ENCODE assay signal across 11 mouse cellular contexts in genomic region chr3:55227214-55227581, GRCm38 (mm10). TPM values are rescaled to one million over a fixed set of nuclear protein-coding genes. Genes with fewer than 3 reads are reported as not detected.
A peak's percentile ranks its signal among the peaks of the same experiment; 100 is the strongest.
DNase-seq lines count a peak whose midpoint lies in the region; ATAC-seq lines count a peak whose summit lies in the region.
"Had no signal": no experiment of that assay in that cellular context is flagged by ENCODE, and none has a peak within 500 bp of the region (broad histone marks: within the 10 kb centered on the region; RNA-seq: fewer than 3 reads in every experiment).

No protein-coding gene starts in this region.

- H3K27me3 ChIP-seq in neural tube, embryonic 13.5 days, result no peaks in the 10 kb centered on the region
- no peaks in the 10 kb centered on the region for H3K27me3 ChIP-seq in hindbrain, embryonic 12.5 days
- H3K27me3 ChIP-seq in midbrain, embryonic 10.5 days (ENCODE audit: low read depth, poor library complexity, severe bottlenecking), result no peaks in the 10 kb centered on the region

- no peaks in the 10 kb centered on the region for H3K36me3 ChIP-seq in neural tube, embryonic 13.5 days
- H3K36me3 ChIP-seq in hindbrain, embryonic 12.5 days, result no peaks in the 10 kb centered on the region
- H3K36me3 ChIP-seq in midbrain, embryonic 10.5 days, result no peaks in the 10 kb centered on the region

- H3K4me3 ChIP-seq in neural tube, embryonic 13.5 days, result no peak overlapping the region
- H3K4me3 ChIP-seq in hindbrain, embryonic 12.5 days, result no peak overlapping the region
- peak overlapping the region; percentile 40 for H3K4me3 ChIP-seq in midbrain, embryonic 10.5 days

- WGBS in neural tube, embryonic 13.5 days, result 36% methylated on average over 4 of the region's 4 CpGs
- 38% methylated on average over 4 of the region's 4 CpGs for WGBS in hindbrain, embryonic 12.5 days
- 23% methylated on average over 4 of the region's 4 CpGs for WGBS in midbrain, embryonic 10.5 days

- peaks cover 10% of the 10 kb centered on the region for H3K4me1 ChIP-seq in neural tube, embryonic 13.5 days (replicated peaks)
- H3K4me1 ChIP-seq in hindbrain, embryonic 12.5 days, result peaks cover 10% of the 10 kb centered on the region
- peaks cover 30% of the 10 kb centered on the region for H3K4me1 ChIP-seq in midbrain, embryonic 10.5 days

- 0 out of 2 replicates have a peak overlapping the region, but pooled peaks have one; percentile 1 for H3K9ac ChIP-seq in neural tube, embryonic 13.5 days
- H3K9ac ChIP-seq in hindbrain, embryonic 12.5 days, result no peak overlapping the region
- H3K9ac ChIP-seq: liver, embryonic 14.5 days had no signal

- H3K27ac ChIP-seq in neural tube, embryonic 13.5 days (replicated peaks), result no peak overlapping the region
- no peak overlapping the region for H3K27ac ChIP-seq in hindbrain, embryonic 12.5 days
- H3K27ac ChIP-seq in midbrain, embryonic 10.5 days (replicated peaks), result peak overlapping the region; percentile 55; the same call in 1 of the 2 replicates
- H3K27ac ChIP-seq: liver, embryonic 14.5 days had no signal

- peak overlapping the region; percentile 40; the same call in 1 of the 2 replicates for H3K4me2 ChIP-seq in neural tube, embryonic 13.5 days
- peak overlapping the region; percentile 41 for H3K4me2 ChIP-seq in hindbrain, embryonic 12.5 days (replicated peaks)

- DNase-seq in neural tube, embryonic 10.5 days (ENCODE audit: extremely low spot score, low spot score), result no peak
- DNase-seq in midbrain, embryonic 10.5 days (ENCODE audit: low spot score), result no peak
- no peak for DNase-seq in adrenal gland, postnatal 14 days
- no peak for DNase-seq in frontal cortex, postnatal 10 days (ENCODE audit: low spot score in 2 of 2)

- ATAC-seq in neural tube, embryonic 13.5 days (ENCODE audit: low read depth), result no peak
- ATAC-seq in hindbrain, embryonic 12.5 days (ENCODE audit: low FRiP score), result peak; percentile 32; the same call in 1 of the 2 replicates
- no peak for ATAC-seq in erythroblast, adult 5-6 weeks (replicated peaks; ENCODE audit: low FRiP score, poor library complexity, severe bottlenecking)
- ATAC-seq: inflammation-experienced regulatory T-cells, adult 6 months had no signal

- H3K9me3 ChIP-seq in neural tube, embryonic 13.5 days, result 0 out of 2 replicates have a peak, but pooled peaks cover 3% of the 10 kb centered on the region
- no peaks in the 10 kb centered on the region for H3K9me3 ChIP-seq in hindbrain, embryonic 12.5 days (replicated peaks)
- 0 out of 2 replicates have a peak, but pooled peaks cover 4% of the 10 kb centered on the region for H3K9me3 ChIP-seq in midbrain, embryonic 10.5 days (replicated peaks)

RNA-seq across cellular contexts. Expression of gene Dclk1, which starts 15.0 kb away (rescaled TPM):
- polyA plus RNA-seq in neural tube, embryonic 13.5 days (2015; fragmentation: Nextera tagmentation; extraction: Ambion mirVana), result 190 and 226 TPM in 2 replicates
- 164 and 171 TPM in 2 replicates for polyA plus RNA-seq in hindbrain, embryonic 12.5 days (2016; fragmentation: Nextera tagmentation; extraction: Ambion mirVana)
- 42.2 and 72.4 TPM in 2 replicates for polyA plus RNA-seq in midbrain, embryonic 10.5 days (2016; fragmentation: Nextera tagmentation; extraction: Ambion mirVana)
- 5.0 and 16.9 TPM in 2 replicates for total RNA-seq in adrenal gland, postnatal 14 days (2021)
- total RNA-seq in erythroblast, adult 5-6 weeks (2015; ENCODE audit: low replicate concordance), result not detected in 2 replicates
- total RNA-seq in erythroblast, adult 5-6 weeks (2017; ENCODE audit: low replicate concordance), result not detected in 2 replicates

RNA-seq across cellular contexts. Expression of gene Sohlh2, which starts 45.4 kb away (rescaled TPM):
- not detected in 2 replicates for polyA plus RNA-seq in neural tube, embryonic 13.5 days (2015; fragmentation: Nextera tagmentation; extraction: Ambion mirVana)
- polyA plus RNA-seq in hindbrain, embryonic 12.5 days (2016; fragmentation: Nextera tagmentation; extraction: Ambion mirVana), result not detected in 2 replicates
- 0.05 TPM in 1 of 2 replicates, not detected in the other for polyA plus RNA-seq in midbrain, embryonic 10.5 days (2016; fragmentation: Nextera tagmentation; extraction: Ambion mirVana)
- total RNA-seq in adrenal gland, postnatal 14 days (2021), result not detected in 2 replicates
- not detected in 2 replicates for total RNA-seq in erythroblast, adult 5-6 weeks (2015; ENCODE audit: low replicate concordance)
- not detected in 2 replicates for total RNA-seq in erythroblast, adult 5-6 weeks (2017; ENCODE audit: low replicate concordance)
- total RNA-seq: layer of hippocampus, postnatal 25 days had no signal
- polyA plus RNA-seq: brain, embryonic 14.5 days; inflammation-experienced regulatory T-cells, adult 6 months; liver, embryonic 14.5 days had no signal
